Mouse (Mus musculus) left cerebral cortex, postnatal 10 days (tissue): ENCODE results near the gene Tpi1. TPM values are rescaled to one million over a fixed set of nuclear protein-coding genes. Genes with fewer than 3 reads are reported as not detected.
A peak's percentile ranks its signal among the peaks of the same experiment; 100 is the strongest.
"Not testable (repeated sequence)": the region's sequence is repeated elsewhere in the genome, so short reads cannot be mapped to it uniquely, and the experiment has no call there.

Experiments
- DNase-seq, 2 experiments: peaks; one replicate each; pipeline ENCODE4 v3.0.0; 2021 to 2022; ENCODE audit warnings: low spot score in 2 of 2, mixed read lengths in 1 of 2; ENCODE audit errors: extremely low spot score in 1 of 2
- intact Hi-C: fragments of 180-260 bp; cut with DNase I; formaldehyde crosslinking; loops from one replicate; pipeline ENCODE4 v1.15.1; 2025
- total RNA-seq, 2 experiments: library from RNA; stranded (reverse); gene quantifications; 2 replicates each; pipeline ENCODE4 v1.2.3; 2021

The Tpi1 gene
- total RNA-seq, 2 experiments from 2014 or later = 512 to 527 TPM

- intact Hi-C loops = no loop called here
- peak in 1 of 2 experiments; percentile 43 for DNase-seq
Observed at GRCm38 (mm10) chr6:124811701-124812560, 2.2 kb downstream of the Tpi1 start.

- intact Hi-C loops = no loop called here
- no peak for DNase-seq
Observed at GRCm38 (mm10) chr6:124811403-124811665, 2.8 kb downstream of the Tpi1 start.

- intact Hi-C loops, DNase-seq: not testable (repeated sequence)
Observed at GRCm38 (mm10) chr6:124810566-124811402, 3.3 kb downstream of the Tpi1 start.

- peak in 1 of 2 experiments; percentile 53 for DNase-seq
- intact Hi-C loops = loop anchor here (5.0 kb wide), 1 partner anchor 53 kb away; the partner anchor contains the start of genes Atn1 and Gm45234
Observed at GRCm38 (mm10) chr6:124809775-124810538, 4.1 kb downstream of the Tpi1 start.

GRCm38 (mm10) chr6:124809052-124809774, 4.9 kb downstream of the Tpi1 start:
- peak in 1 of 2 experiments; percentile 89 for DNase-seq
- intact Hi-C loops = loop anchor here (5.0 kb wide), 1 partner anchor 52 kb away; the partner anchor contains the start of genes Atn1 and Gm45234

GRCm38 (mm10) chr6:124808358-124809012, 5.6 kb downstream of the Tpi1 start, which contains the start of gene Spsb2:
TSS of gene Spsb2 (plus strand) at chr6:124808661.
- intact Hi-C loops = loop anchor here (5.0 kb wide), 1 partner anchor 51 kb away; the partner anchor contains the start of genes Atn1 and Gm45234
- DNase-seq = peak; percentile 62 to 88

GRCm38 (mm10) chr6:124807986-124808357, 6.1 kb downstream of the Tpi1 start:
- intact Hi-C loops = loop anchor here (5.0 kb wide), 1 partner anchor 51 kb away; the partner anchor contains the start of genes Atn1 and Gm45234
- DNase-seq = no peak

- intact Hi-C loops = loop anchor here (5.0 kb wide), 1 partner anchor 50 kb away; the partner anchor contains the start of genes Atn1 and Gm45234
- no peak for DNase-seq
Observed at GRCm38 (mm10) chr6:124807366-124807765, 6.7 kb downstream of the Tpi1 start.

GRCm38 (mm10) chr6:124806446-124807140, 7.5 kb downstream of the Tpi1 start:
- intact Hi-C loops = loop anchor here (5.0 kb wide), 1 partner anchor 49 kb away; the partner anchor contains the start of genes Atn1 and Gm45234

GRCm38 (mm10) chr6:124805341-124806321, 8.5 kb downstream of the Tpi1 start:
- peak; percentile 92 to 98 for DNase-seq
- intact Hi-C loops = loop anchor here (5.0 kb wide), 1 partner anchor 48 kb away; the partner anchor contains the start of genes Atn1 and Gm45234

More at GRCm38 (mm10) chr6:124806446-124807140, 7.5 kb downstream of the Tpi1 start:
- no peak for DNase-seq

- intact Hi-C loops = no loop called here
- no peak for DNase-seq
Observed at GRCm38 (mm10) chr6:124804341-124804740, 9.8 kb downstream of the Tpi1 start.

GRCm38 (mm10) chr6:124803691-124804090, 10.4 kb downstream of the Tpi1 start:
- DNase-seq, intact Hi-C loops: not testable (repeated sequence)

GRCm38 (mm10) chr6:124803061-124803460, 11.0 kb downstream of the Tpi1 start:
- intact Hi-C loops = no loop called here
- DNase-seq = no peak

- intact Hi-C loops, DNase-seq: not testable (repeated sequence)
Observed at GRCm38 (mm10) chr6:124802400-124802799, 11.7 kb downstream of the Tpi1 start.

GRCm38 (mm10) chr6:124796200-124796599, 17.9 kb downstream of the Tpi1 start:
- intact Hi-C loops = no loop called here
- DNase-seq = no peak

GRCm38 (mm10) chr6:124795781-124796180, 18.3 kb downstream of the Tpi1 start:
- intact Hi-C loops = no loop called here
- DNase-seq = no peak
